Mouse (Mus musculus) liver, embryonic 14.5 days (tissue): ENCODE results near the gene C130032M10Rik.

Experiments
- CTCF ChIP-seq: IDR thresholded peaks from 2 replicates; pipeline ENCODE4 v1.5.1; 2016; ENCODE audit warnings: antibody characterized with exemption, low read depth, control low read depth
- EP300 ChIP-seq: IDR thresholded peaks from 2 replicates; pipeline ENCODE4 v1.6.1; 2016; ENCODE audit warnings: antibody characterized with exemption, low read depth

GRCm38 (mm10) chr9:114563761-114564606, 48.5 kb downstream of the C130032M10Rik start, which contains the start of gene Trim71:
- no peak for TF ChIP-seq CTCF
- TF ChIP-seq EP300, result no peak
